Mouse (Mus musculus): Measurements from ENCODE around the gene Gm7356.
A peak's percentile ranks its signal among the peaks of the same experiment; 100 is the strongest.
"Not testable (repeated sequence)": the region's sequence is repeated elsewhere in the genome, so short reads cannot be mapped to it uniquely, and the experiment has no call there.

Gene Gm7356

GRCm38 (mm10) chr17:14003604-14004003 lies at the start of gene Gm7356:
TSS of gene Gm7356 (minus strand) at chr17:14003704.
- DNase-seq (ENCODE audit: low read depth, low spot score), result not testable (repeated sequence)

GRCm38 (mm10) chr17:14041880-14042279 lies 38.4 kb upstream of the Gm7356 start:
- not testable (repeated sequence) for DNase-seq (ENCODE audit: low read depth, low spot score)

- DNase-seq (ENCODE audit: low read depth, low spot score), result not testable (repeated sequence)
Observed at GRCm38 (mm10) chr17:14037012-14037411, 33.5 kb upstream of the Gm7356 start.

- DNase-seq (ENCODE audit: low read depth, low spot score), result not testable (repeated sequence)
Observed at GRCm38 (mm10) chr17:14036113-14036512, 32.6 kb upstream of the Gm7356 start.

- peak; percentile 11 for DNase-seq (ENCODE audit: low read depth, low spot score)
Observed at GRCm38 (mm10) chr17:13993425-13993824, 10.1 kb downstream of the Gm7356 start.

- no peak for DNase-seq (ENCODE audit: low read depth, low spot score)
Observed at GRCm38 (mm10) chr17:13987690-13988089, 15.8 kb downstream of the Gm7356 start.

GRCm38 (mm10) chr17:13970796-13971195 lies 32.7 kb downstream of the Gm7356 start:
- not testable (repeated sequence) for DNase-seq (ENCODE audit: low read depth, low spot score)

- DNase-seq (ENCODE audit: low read depth, low spot score), result not testable (repeated sequence)
Observed at GRCm38 (mm10) chr17:13969917-13970316, 33.6 kb downstream of the Gm7356 start.

- DNase-seq (ENCODE audit: low read depth, low spot score), result peak; percentile 6
Observed at GRCm38 (mm10) chr17:13965048-13965447, 38.5 kb downstream of the Gm7356 start.

- DNase-seq (ENCODE audit: low read depth, low spot score), result not testable (repeated sequence)
Observed at GRCm38 (mm10) chr17:13962245-13962644, 41.3 kb downstream of the Gm7356 start.

- not testable (repeated sequence) for DNase-seq (ENCODE audit: low read depth, low spot score)
Observed at GRCm38 (mm10) chr17:13958129-13958528, 45.4 kb downstream of the Gm7356 start.

- not testable (repeated sequence) for DNase-seq (ENCODE audit: low read depth, low spot score)
Observed at GRCm38 (mm10) chr17:13951570-13951969, 51.9 kb downstream of the Gm7356 start.

Measured in brain, adult 2 months (tissue).